Mouse (Mus musculus): Measurements from ENCODE around the gene Mapre1. TPM values are rescaled to one million over a fixed set of nuclear protein-coding genes. Genes with fewer than 3 reads are reported as not detected.

Gene Mapre1
- polyA plus RNA-seq (2014; fragmentation: Illumina TruSeq; extraction: RNeasy Lipid Tissue Mini Kit (QIAGEN cat#74804)) = 678 TPM

DNA sequence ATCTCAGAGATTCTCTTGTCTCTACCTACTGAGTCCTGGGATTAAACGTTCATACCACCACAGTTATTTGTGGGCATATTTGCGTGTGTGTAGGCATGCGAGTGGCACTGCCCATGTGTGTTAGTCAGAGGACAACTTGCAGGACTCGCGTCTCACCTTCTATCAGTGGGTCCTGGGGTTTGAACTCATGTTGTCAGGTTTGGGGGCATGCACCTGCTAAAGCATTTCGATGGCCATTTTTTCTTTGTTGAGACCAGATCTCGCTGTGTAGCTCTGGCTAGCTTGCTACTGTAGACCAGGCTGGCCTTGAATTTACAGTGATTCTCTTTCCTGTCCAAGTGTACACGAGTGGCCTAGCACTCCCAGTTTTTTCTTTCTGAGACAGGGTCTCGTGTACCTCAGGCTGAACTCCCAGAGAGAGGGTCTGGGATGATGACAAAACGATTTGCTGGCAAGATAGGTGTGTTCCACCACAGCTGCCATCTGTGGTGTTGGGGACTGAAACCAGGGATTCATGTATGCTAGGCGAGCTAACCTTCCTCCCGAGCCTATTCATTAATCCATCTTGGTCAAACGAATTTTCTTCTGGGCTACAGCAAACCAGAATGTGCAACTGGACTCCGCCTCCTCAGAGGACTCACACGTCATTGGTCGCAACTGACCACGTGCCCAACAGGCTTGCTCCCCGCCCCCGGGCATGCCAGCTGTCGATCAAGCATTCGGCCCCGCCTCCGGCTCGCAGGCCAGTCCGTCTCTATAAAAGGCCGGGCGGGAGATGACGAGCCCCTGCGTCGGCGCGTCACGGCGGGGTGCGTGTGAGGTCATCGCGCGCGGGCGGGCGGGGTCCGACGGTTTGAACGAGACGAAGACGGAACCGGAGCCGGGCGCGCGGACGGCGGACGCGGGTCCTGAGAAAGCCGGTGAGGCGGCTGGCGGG is at the start of gene Mapre1:
Gene Mapre1, plus strand, starts transcription at position 775 of the 937 bp plus-strand sequence.

DNA sequence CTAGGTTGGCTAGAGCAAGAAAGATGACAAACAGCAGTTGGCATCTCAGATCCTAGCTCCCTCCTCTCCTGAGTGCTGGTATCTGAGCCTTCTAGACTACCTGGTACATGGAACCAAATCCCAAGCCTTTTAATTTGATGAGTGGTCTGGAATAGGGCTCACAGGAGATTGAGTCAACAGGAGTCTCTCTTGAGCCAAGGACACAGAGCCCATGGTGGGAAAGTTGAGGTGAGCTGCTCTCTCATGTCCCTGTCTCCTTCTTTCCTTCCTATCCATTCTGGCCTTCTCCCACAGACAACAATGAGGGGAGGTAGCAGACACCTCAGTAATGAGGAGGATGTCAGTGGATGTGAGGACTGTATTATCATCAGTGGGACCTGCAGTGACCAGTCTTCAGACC is 44.7 kb upstream of the Mapre1 start, which contains the start of gene Dnmt3c:
Gene Dnmt3c, plus strand, starts transcription at position 301 of the 400 bp plus-strand sequence.

DNA sequence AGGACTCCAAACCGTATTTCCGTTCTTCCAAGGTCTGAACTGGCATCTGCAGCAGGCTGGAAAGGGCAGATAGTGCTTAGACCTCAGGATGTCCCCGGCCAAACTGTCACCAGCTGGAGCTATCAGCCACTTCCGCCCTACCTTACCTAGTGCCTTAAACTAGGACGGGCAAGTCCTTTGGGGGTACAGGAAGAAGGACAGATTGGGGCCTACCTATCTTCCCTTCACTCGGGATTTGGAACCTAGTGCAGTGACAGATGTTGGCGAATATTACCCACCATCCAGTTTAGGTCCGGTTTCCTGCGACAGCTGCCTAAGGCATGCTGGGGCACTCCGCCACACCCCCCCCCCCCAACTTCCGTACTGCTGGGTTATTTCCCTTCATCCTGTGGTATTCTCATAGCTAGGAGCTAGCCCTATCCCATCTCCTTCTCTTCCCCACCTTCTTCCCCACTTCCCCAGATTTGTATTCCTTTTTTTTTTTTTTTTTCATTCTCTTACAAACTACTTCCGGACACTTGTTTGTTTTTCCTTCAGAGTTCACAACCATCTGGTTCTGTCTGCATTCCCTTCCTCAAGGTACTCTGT is 38.4 kb downstream of the Mapre1 start, which contains the start of gene Efcab8:
Gene Efcab8, plus strand, starts transcription at position 538 of the 588 bp plus-strand sequence.

Other genes starting within 250 kb of the Mapre1 start
- not detected for gene 4930404H24Rik, start 248.5 kb upstream of the Mapre1 start, polyA plus RNA-seq (2014; fragmentation: Illumina TruSeq; extraction: RNeasy Lipid Tissue Mini Kit (QIAGEN cat#74804))
- 7.2 TPM for gene Nol4l, start 211.3 kb upstream of the Mapre1 start, polyA plus RNA-seq (2014; fragmentation: Illumina TruSeq; extraction: RNeasy Lipid Tissue Mini Kit (QIAGEN cat#74804))
- gene Commd7, start 108.5 kb upstream of the Mapre1 start, polyA plus RNA-seq (2014; fragmentation: Illumina TruSeq; extraction: RNeasy Lipid Tissue Mini Kit (QIAGEN cat#74804)) = 10.5 TPM
- gene Dnmt3b, start 91.8 kb upstream of the Mapre1 start, polyA plus RNA-seq (2014; fragmentation: Illumina TruSeq; extraction: RNeasy Lipid Tissue Mini Kit (QIAGEN cat#74804)) = 3.4 TPM
- not detected for gene Dnmt3c, start 44.6 kb upstream of the Mapre1 start, polyA plus RNA-seq (2014; fragmentation: Illumina TruSeq; extraction: RNeasy Lipid Tissue Mini Kit (QIAGEN cat#74804))
- gene Efcab8, start 38.7 kb downstream of the Mapre1 start, polyA plus RNA-seq (2014; fragmentation: Illumina TruSeq; extraction: RNeasy Lipid Tissue Mini Kit (QIAGEN cat#74804)) = not detected
- gene Sun5, start 129.8 kb downstream of the Mapre1 start, polyA plus RNA-seq (2014; fragmentation: Illumina TruSeq; extraction: RNeasy Lipid Tissue Mini Kit (QIAGEN cat#74804)) = not detected
- not detected for gene Bpifb2, start 133.8 kb downstream of the Mapre1 start, polyA plus RNA-seq (2014; fragmentation: Illumina TruSeq; extraction: RNeasy Lipid Tissue Mini Kit (QIAGEN cat#74804))
- not detected for gene Bpifb6, start 159.1 kb downstream of the Mapre1 start, polyA plus RNA-seq (2014; fragmentation: Illumina TruSeq; extraction: RNeasy Lipid Tissue Mini Kit (QIAGEN cat#74804))
- gene Bpifb3, start 177.0 kb downstream of the Mapre1 start, polyA plus RNA-seq (2014; fragmentation: Illumina TruSeq; extraction: RNeasy Lipid Tissue Mini Kit (QIAGEN cat#74804)) = not detected
- 23.9 TPM for gene Bpifb4, start 196.9 kb downstream of the Mapre1 start, polyA plus RNA-seq (2014; fragmentation: Illumina TruSeq; extraction: RNeasy Lipid Tissue Mini Kit (QIAGEN cat#74804))
- gene Bpifa6, start 233.7 kb downstream of the Mapre1 start, polyA plus RNA-seq (2014; fragmentation: Illumina TruSeq; extraction: RNeasy Lipid Tissue Mini Kit (QIAGEN cat#74804)) = 0.48 TPM